Mouse (Mus musculus) right cerebral cortex, adult 2 months (tissue): ENCODE results near the gene Fgfr2.
A peak's percentile ranks its signal among the peaks of the same experiment; 100 is the strongest.

ENCODE experiments used
- DNase-seq, 2 experiments: peaks; one replicate each; pipeline ENCODE4 v3.0.0; 2021 to 2022; ENCODE audit warnings: low spot score in 2 of 2

Gene Fgfr2

GRCm38 (mm10) chr7:130303464-130303863 is 2819.7 kb downstream of the Fgfr2 start:
- no peak for DNase-seq

DNA sequence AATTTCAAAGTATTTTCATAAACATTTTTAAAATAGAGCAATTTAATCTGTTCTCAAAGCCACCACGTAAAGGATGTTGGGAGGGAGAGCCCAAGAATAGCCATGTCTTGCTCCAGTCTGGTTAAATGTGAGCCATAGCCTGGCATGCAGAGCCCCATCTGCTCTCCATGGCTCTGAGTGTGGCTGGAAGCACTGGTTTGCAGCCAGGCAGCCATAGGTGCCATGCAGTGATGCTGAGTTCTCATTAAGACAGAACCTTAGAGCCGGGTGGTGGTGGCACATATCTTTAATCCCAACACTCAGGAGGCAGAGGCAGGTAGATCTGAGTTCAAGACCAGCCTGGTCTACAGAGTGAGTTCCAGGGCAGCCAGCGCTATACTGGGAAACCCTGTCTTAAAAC is 2822.5 kb downstream of the Fgfr2 start:
- DNase-seq, result no peak

DNA sequence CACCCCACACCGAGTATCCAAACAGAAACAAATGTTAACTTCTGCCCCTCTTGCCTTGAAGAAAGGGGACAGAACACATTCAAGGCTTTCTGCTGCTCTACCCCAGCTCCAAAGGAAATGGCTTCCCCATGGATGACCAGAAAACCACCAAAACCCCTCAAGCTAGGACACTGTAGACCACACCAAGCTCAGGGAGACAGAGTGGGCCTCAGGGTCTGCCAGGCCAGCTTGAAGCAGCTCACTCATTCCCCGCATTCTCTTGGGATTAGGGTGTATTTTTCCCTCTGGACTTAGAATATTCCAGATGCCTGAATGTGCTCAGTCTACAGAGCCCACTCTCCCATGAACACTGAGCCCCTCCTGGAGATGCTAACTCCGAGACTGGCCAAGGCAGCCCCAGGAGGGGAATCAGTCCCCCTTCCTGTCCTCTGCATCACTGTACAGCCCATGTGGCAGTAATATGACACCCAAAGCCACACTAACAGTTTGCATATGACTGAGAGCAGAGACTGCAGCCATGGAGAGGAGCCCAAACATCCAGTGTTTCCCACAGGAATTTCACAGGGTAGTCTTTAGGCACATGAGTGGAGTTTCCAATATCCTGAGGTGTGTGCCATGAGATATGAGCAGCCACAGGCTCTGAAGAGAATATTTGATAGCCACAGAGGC is 2824.1 kb downstream of the Fgfr2 start:
- no peak for DNase-seq

- no peak for DNase-seq
Measured at GRCm38 (mm10) chr7:130291179-130291578, 2832.0 kb downstream of the Fgfr2 start.

DNA sequence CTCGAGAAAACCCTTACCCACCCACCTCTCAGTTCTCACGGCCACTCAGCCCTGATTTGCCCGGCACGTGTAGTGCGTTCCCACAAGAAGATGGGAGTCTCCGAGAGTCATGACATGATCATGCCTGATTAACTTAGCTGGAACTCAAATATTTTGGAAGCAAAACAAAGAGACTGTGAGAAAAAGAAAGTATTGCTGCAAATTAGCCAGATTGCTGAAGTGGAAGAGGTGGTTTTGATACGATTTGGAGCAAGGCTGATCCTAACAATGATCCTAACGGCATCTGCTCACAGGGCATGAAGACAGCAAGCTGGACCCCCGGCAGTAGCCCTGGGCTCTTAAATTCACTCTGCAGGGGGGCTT is 2833.7 kb downstream of the Fgfr2 start:
- no peak for DNase-seq

- DNase-seq, result no peak
Measured at GRCm38 (mm10) chr7:130288719-130289427, 2834.3 kb downstream of the Fgfr2 start.

DNA sequence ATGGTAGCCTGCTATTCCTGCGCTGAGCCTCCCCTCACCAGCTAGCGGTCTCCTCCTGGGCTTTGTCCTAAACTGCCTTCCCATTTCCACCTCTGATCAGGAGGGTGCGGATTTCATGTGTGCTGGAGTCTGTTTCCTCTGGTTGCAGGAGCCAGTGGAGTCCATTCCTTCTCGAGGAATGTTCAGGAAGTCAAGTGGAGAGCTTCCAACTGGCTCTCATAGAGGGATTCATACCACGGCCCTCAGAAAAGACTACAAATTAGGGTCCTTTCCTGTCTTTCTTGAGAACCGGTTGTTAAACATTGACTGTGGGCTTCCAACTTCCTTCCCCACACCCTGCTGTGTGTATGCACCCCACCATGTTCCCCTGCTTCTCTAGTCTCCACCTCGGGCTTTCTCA is 2834.9 kb downstream of the Fgfr2 start:
- DNase-seq, result no peak

DNA sequence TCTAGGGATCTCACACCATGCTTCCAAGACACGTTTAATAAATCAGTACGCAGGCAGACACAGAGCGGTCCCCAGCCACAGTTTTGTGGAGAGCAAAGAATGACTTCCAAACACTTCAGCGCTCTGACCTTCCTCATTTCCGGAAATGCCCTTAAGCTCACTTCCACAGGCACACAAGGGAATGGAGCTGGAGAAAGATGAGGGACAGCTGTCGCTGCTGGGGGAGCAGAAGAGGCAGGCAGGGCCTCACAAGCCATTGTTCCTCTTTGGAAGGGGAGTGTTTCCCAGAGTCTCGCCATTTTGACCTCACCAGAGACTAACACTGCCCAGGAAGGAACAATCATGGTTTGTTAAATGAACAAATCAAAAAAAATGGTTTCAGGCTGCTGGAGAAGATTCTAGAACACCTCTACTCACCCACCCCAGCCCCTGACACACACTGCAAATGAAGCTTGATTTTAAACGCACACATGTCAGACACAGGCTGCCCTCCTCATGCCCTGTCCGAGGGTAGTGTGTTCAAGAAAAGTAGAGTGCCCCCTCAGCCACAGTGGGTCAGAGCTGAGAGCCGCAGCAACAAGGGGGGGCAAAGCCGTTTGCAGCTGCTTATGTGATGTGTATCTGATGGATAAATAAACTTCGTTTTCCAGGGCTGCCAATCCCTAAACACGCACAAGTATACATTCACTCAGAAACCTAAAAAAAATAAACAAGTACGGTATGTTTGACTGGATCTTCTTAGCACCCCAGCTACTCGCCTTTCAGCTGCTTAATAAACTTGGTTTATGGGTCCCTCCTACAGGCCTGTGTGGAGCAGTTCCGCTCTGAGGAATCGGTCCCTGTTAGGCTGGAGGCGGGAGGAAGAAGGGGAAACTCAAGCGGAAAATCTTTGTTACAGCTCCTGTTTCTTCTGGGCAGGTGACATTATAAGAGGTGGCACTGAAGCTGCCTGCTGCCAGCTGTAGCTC is 2844.1 kb downstream of the Fgfr2 start:
- DNase-seq, result no peak

DNA sequence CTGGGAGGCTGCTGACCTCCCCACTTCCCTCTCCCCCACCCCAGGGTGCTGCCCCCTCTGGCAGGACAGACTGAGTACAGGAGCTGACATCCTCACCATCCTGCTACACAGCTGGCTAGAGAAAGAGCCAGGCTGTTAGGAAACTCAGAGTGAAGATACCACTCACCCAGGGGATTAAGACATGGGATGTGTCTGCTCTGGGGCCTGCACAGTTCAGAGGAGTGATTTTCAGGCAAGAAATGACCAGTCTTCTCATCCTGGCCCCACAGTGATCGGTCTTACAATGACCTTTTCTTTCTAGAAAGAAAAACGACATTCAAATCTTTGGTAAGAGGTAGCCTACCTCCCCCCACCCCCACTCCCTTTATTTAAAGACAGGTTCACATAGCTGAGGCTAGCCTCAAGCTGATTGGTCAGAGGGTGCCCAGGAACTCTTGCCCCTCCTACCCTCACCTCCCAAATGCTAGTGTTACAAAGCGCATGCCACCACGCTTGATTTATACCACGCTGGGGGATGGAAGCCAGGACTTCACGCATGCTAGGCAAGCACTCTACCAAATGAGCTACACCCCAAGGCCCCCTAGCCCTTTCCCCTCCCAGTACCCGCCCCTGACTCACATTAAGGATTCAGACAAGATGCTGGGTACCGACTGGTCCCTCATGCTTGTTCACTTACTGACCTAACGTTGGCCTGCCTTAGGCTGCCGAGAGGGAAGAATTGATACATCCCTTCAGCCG is 2845.0 kb downstream of the Fgfr2 start:
- no peak for DNase-seq

DNA sequence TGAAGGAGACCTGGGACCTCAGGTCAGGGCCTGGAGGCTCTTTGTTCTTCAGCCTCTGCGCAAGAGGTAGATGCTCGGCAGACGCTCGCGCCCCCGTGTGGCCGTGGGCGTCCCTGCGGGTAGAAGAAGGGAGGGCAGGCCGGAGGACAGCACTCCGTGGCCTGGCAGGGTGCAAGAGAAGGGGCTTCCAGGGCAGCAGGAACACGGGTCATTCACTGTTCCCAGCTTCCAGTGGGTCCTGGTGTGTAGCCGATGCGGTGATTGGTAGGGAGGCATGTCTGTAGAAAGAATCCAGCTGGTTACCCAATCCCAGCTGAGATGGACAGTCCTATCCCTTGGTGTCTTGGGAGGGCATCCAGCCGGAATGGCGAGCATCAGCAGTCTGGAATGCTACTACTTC is 2849.9 kb downstream of the Fgfr2 start:
- peak; percentile 74 to 77 for DNase-seq

GRCm38 (mm10) chr7:130270807-130271206 is 2852.3 kb downstream of the Fgfr2 start:
- peak in 1 of 2 experiments; percentile 43 for DNase-seq

- no peak for DNase-seq
Measured at GRCm38 (mm10) chr7:130269124-130269867, 2853.9 kb downstream of the Fgfr2 start.

DNA sequence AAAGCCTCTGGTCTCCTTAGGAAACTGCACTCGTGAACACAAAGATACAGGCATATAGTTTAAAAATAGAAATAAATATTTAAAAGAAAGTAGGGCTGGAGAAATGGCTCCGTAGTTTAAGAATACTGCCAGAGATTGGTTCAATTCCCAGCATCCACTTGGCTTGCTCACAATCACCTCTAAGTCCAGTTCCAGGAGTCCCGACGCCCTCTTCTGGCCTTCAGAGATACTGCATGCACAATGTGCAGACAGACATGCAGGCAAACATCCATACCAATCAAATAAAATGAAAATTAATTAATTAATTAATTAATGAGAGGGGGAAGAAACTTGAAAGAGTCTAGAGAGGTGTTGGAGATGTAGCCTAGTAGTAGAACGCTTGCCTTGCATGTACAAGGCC is 2856.1 kb downstream of the Fgfr2 start:
- DNase-seq, result no peak

DNA sequence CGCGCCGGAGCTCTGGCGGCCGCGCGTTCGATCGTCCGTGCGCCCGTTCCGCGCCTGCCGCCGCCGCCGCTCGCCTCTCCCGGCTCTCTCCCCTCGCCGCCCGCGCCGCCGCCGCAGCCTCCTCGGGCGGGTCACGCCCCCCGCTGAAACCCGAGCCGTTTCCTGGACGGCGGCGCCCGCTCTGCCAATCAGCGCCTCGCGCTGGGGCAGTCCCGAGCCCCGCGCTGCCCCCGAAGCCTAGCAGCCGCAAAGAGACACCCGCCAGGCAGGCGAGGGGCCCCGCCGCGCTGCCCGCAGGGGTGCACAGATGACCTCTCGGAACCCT is 2857.0 kb downstream of the Fgfr2 start:
- DNase-seq, result peak in 1 of 2 experiments; percentile 20

- peak; percentile 64 to 65 for DNase-seq
Measured at GRCm38 (mm10) chr7:130265319-130266165, 2857.6 kb downstream of the Fgfr2 start.

DNA sequence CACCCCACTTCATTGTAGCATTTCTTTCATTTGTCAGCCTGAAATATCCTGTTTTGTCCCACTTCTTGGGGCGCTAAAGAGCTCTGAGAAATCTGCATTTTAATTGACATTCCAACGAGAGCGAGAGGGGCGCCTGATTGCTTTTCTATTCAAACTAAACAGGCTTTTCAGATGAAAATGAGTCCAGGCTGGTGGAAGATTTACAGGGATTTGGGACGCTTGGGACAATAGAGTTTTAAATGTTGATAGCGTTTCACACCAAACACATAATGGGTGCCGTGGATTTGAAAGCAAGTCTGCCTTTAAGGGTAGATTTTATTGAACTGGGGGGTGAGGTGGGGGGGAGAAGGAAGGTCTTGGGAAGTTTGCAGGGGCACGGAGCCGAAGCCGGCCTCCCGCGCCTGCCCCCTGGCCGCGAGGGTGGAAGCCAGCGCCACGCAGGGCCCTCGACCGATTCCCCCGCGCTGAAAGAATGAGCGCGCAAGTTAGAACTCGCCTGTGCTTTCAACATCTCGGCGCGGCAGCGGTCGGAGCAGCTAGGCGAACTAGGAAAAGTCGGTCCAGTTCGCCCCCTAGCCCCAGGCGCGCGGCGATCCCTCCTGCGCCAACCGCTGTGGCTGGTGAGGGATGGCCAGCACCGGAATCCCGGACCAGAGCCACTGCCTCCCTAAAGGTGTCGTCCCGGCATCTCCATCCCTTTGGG is 2858.4 kb downstream of the Fgfr2 start:
- peak; percentile 48 to 62 for DNase-seq

- DNase-seq, result no peak
Measured at GRCm38 (mm10) chr7:130263799-130264351, 2859.3 kb downstream of the Fgfr2 start.

DNA sequence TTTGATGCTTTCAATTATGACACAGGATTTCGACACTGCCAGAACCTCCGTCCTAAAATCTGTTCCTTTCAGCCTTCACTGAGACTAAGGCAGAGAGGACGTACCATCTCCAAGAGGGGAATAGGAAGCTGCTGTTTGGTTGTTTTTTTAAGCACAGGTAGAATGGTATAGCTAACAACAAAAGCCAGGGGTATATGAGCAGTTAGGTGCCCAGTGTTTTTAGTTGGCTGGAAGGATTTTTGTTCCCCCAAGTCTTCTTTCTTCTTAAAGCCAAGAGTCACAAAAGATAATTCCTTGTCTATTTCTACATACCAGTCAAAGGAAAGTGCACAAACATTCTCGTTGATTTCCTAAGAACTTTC is 2859.9 kb downstream of the Fgfr2 start:
- DNase-seq, result no peak

DNA sequence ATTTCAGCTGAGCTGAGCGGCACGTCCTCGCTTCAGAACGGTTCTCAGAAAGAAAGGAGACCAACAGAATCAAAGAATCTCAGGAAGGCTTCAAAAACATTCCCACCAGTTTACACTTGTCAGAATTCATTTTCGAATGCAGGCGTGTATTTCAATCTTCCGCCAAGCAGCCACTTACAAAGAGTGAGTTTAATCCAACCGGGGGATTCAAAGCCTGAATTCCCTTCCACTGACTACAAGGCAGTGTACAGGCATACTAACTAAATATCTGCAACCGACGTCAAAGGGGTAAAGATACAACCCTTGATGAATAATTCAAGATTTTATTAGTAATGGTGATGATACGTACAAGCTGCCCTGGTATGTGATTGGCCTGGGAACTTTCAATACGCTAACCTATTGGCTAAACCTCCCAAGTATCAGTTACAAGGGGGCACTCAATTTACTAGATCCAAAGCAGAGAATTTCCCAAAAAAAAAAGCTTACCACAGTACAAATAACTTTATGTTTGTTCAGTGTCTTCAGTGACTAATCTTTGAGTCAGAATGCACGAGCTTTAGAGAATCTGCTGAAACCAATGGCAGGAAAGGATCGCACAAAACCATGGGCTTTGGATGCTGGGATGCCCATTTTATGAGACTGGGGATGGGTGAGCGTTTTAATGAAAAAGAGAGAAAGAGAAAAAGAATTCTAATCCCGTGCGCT is 2860.5 kb downstream of the Fgfr2 start:
- no peak for DNase-seq
